Comparison of ENCODE assay signal across 10 mouse cellular contexts in the genomic region with DNA sequence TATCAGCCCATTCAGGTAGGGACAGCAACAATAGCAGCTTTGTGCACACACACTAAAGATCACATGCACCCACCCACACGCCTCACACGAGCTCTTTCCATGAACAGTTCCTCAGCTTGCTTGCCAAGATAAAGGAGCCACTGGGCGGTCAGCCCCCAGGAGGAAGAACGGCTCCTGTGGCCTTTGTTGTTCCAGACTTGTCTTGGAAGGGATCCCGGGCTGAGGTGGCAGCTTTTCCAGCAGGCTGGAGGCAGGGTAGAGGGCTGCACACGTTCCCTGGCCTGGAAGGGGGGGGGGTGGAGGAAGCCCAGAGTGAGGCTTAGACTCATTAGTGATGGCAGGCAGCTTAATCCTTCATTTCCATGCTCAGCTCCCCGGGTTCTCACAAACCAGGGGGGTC. TPM values are rescaled to one million over a fixed set of nuclear protein-coding genes. Genes with fewer than 3 reads are reported as not detected.
A peak's percentile ranks its signal among the peaks of the same experiment; 100 is the strongest.
DNase-seq lines count a peak whose midpoint lies in the region; ATAC-seq and TF ChIP-seq lines count a peak whose summit lies in the region.
"Had no signal": no experiment of that assay in that cellular context is flagged by ENCODE, and none has a peak within 500 bp of the region (broad histone marks: within the 10 kb centered on the region; RNA-seq: fewer than 3 reads in every experiment).

No protein-coding gene starts in this region.

- ATAC-seq in forebrain, embryonic 13.5 days, result peak; percentile 88
- peak; percentile 75 for ATAC-seq in limb, embryonic 15.5 days (ENCODE audit: insufficient number of reproducible peaks, low FRiP score, low TSS enrichment, low read depth)

- 3% methylated on average over 7 of the region's 7 CpGs for WGBS in forebrain, embryonic 13.5 days
- WGBS in limb, embryonic 15.5 days, result 15% methylated on average over 7 of the region's 7 CpGs

- intact Hi-C loops in left cerebral cortex, postnatal 4 days (cut with DNase I), result loop anchor here (10.0 kb wide), 1 partner anchor 156 kb away; no protein-coding TSS in a partner anchor
- intact Hi-C loops in left cerebral cortex, adult 2 months (cut with DNase I), result loop anchor here (10.0 kb wide), 1 partner anchor 156 kb away; no protein-coding TSS in a partner anchor

- H3K4me2 ChIP-seq in forebrain, embryonic 13.5 days, result no peak overlapping the region
- no peak overlapping the region for H3K4me2 ChIP-seq in limb, embryonic 15.5 days
- H3K4me2 ChIP-seq: embryonic facial prominence, embryonic 13.5 days had no signal

- no peak overlapping the region for H3K4me3 ChIP-seq in left cerebral cortex, adult 2 months
- no peak overlapping the region for H3K4me3 ChIP-seq in forebrain, embryonic 13.5 days
- H3K4me3 ChIP-seq in limb, embryonic 15.5 days, result no peak overlapping the region
- H3K4me3 ChIP-seq: embryonic facial prominence, embryonic 13.5 days had no signal

- peaks cover 73% of the 10 kb centered on the region for H3K27me3 ChIP-seq in forebrain, embryonic 13.5 days
- H3K27me3 ChIP-seq in limb, embryonic 15.5 days, result peaks cover 55% of the 10 kb centered on the region

- H3K9ac ChIP-seq in forebrain, embryonic 13.5 days, result no peak overlapping the region
- no peak overlapping the region for H3K9ac ChIP-seq in limb, embryonic 15.5 days
- H3K9ac ChIP-seq: embryonic facial prominence, embryonic 13.5 days had no signal

- no peaks in the 10 kb centered on the region for H3K9me3 ChIP-seq in forebrain, embryonic 13.5 days (replicated peaks)
- H3K9me3 ChIP-seq in limb, embryonic 15.5 days, result no peaks in the 10 kb centered on the region
- H3K9me3 ChIP-seq: embryonic facial prominence, embryonic 13.5 days had no signal

- H3K4me1 ChIP-seq in forebrain, embryonic 13.5 days, result peaks cover 32% of the 10 kb centered on the region
- H3K4me1 ChIP-seq in limb, embryonic 15.5 days, result peaks cover 11% of the 10 kb centered on the region

- H3K27ac ChIP-seq in left cerebral cortex, adult 2 months, result no peak overlapping the region
- H3K27ac ChIP-seq in forebrain, embryonic 13.5 days, result no peak overlapping the region
- H3K27ac ChIP-seq in limb, embryonic 15.5 days, result peak overlapping the region; percentile 48; the same call in 1 of the 2 replicates
- H3K27ac ChIP-seq: embryonic facial prominence, embryonic 13.5 days had no signal

- TF ChIP-seq CTCF in left cerebral cortex, adult 2 months (IDR thresholded peaks at IDR 0.05), result no peak

- DNase-seq in adrenal gland, adult 2 months, result peak; percentile 27
- no peak for DNase-seq in adrenal gland, adult 8-10 months
- peak; percentile 74 for DNase-seq in left cerebral cortex, postnatal 4 days
- DNase-seq in left cerebral cortex, adult 2 months (ENCODE audit: extremely low spot score in 1 of 2, low spot score in 2 of 2), result no peak
- DNase-seq in thymus, postnatal 4 days, result no peak
- DNase-seq in urinary bladder, postnatal 25 days (ENCODE audit: low spot score), result no peak

- no peaks in the 10 kb centered on the region for H3K36me3 ChIP-seq in forebrain, embryonic 13.5 days (ENCODE audit: poor library complexity, severe bottlenecking)
- H3K36me3 ChIP-seq in limb, embryonic 15.5 days, result no peaks in the 10 kb centered on the region
- H3K36me3 ChIP-seq: embryonic facial prominence, embryonic 13.5 days had no signal

RNA-seq across cellular contexts. Expression of gene 6430628N08Rik, which starts 18.2 kb away (rescaled TPM):
- total RNA-seq in adrenal gland, adult 2 months (2021), result not detected
- polyA plus RNA-seq in adrenal gland, adult 2 months (2012; rRNA removed), result not detected in 2 replicates
- not detected for total RNA-seq in adrenal gland, adult 8-10 months (2022)
- under 1 TPM; 0.24 to 0.36 TPM for total RNA-seq in left cerebral cortex, postnatal 4 days (2021)
- 1 to 10 TPM in 1 of 2 experiments, under 1 TPM in 1; 0.77 to 1.1 TPM for total RNA-seq in left cerebral cortex, adult 2 months (2021)
- polyA plus RNA-seq in forebrain, embryonic 13.5 days (2015; fragmentation: Nextera tagmentation; extraction: Ambion mirVana), result 0.25 TPM in 1 of 2 replicates, not detected in the other
- polyA plus RNA-seq in limb, embryonic 15.5 days (2015; fragmentation: Nextera tagmentation; extraction: Ambion mirVana), result not detected in 2 replicates
- polyA plus RNA-seq: embryonic facial prominence, embryonic 13.5 days; large intestine, adult 2 months had no signal

RNA-seq across cellular contexts. Expression of gene Kncn, which starts 24.4 kb away (rescaled TPM):
- not detected for total RNA-seq in adrenal gland, adult 2 months (2021)
- 0.10 TPM in 1 of 2 replicates, not detected in the other for polyA plus RNA-seq in adrenal gland, adult 2 months (2012; rRNA removed)
- not detected for total RNA-seq in adrenal gland, adult 8-10 months (2022)
- total RNA-seq in left cerebral cortex, postnatal 4 days (2021), result under 1 TPM in 1 of 2 experiments, not detected in 1; 0.32 TPM
- total RNA-seq in left cerebral cortex, adult 2 months (2021), result under 1 TPM; 0.45 to 0.70 TPM
- 0.09 TPM in 1 of 2 replicates, not detected in the other for polyA plus RNA-seq in forebrain, embryonic 13.5 days (2015; fragmentation: Nextera tagmentation; extraction: Ambion mirVana)
- polyA plus RNA-seq in limb, embryonic 15.5 days (2015; fragmentation: Nextera tagmentation; extraction: Ambion mirVana), result not detected in 2 replicates
- polyA plus RNA-seq: embryonic facial prominence, embryonic 13.5 days; large intestine, adult 2 months had no signal

RNA-seq across cellular contexts. Expression of gene Dmbx1, which starts 31.1 kb away (rescaled TPM):
- not detected for total RNA-seq in adrenal gland, adult 2 months (2021)
- polyA plus RNA-seq in adrenal gland, adult 2 months (2012; rRNA removed), result not detected in 2 replicates
- total RNA-seq in adrenal gland, adult 8-10 months (2022), result not detected
- under 1 TPM; 0.10 to 0.38 TPM for total RNA-seq in left cerebral cortex, postnatal 4 days (2021)
- not detected for total RNA-seq in left cerebral cortex, adult 2 months (2021)
- 0.09 and 0.11 TPM in 2 replicates for polyA plus RNA-seq in forebrain, embryonic 13.5 days (2015; fragmentation: Nextera tagmentation; extraction: Ambion mirVana)
- 0.04 TPM in 1 of 2 replicates, not detected in the other for polyA plus RNA-seq in limb, embryonic 15.5 days (2015; fragmentation: Nextera tagmentation; extraction: Ambion mirVana)
- polyA plus RNA-seq: large intestine, adult 2 months had no signal

Comparison
In these comparisons a context has a peak if more than half of its experiments do, and no peak if none do; other contexts are left out.
1. DNase-seq: peak in adrenal gland, adult 2 months (single experiment) and left cerebral cortex, postnatal 4 days (single experiment); none in adrenal gland, adult 8-10 months (single experiment), left cerebral cortex, adult 2 months (0 of 2), thymus, postnatal 4 days (single experiment) and urinary bladder, postnatal 25 days (single experiment).